Mouse (Mus musculus) myocyte (in vitro differentiated cells): ENCODE measurements around the gene Farsb.

Experiments used
- E2F4 ChIP-seq: IDR thresholded peaks from one replicate; pipeline ENCODE4 v1.6.1; 2011; ENCODE audit warnings: mild to moderate bottlenecking, control low read depth, moderate library complexity; ENCODE audit not compliant: insufficient read depth
- MAX ChIP-seq: IDR thresholded peaks from one replicate; pipeline ENCODE4 v1.6.1; 2011; ENCODE audit warnings: low read depth, mild to moderate bottlenecking, control low read depth
- POLR2A ChIP-seq: IDR thresholded peaks from one replicate; pipeline ENCODE4 v1.6.1; 2011; ENCODE audit warnings: low read depth, mild to moderate bottlenecking, control low read depth, moderate library complexity; ENCODE audit not compliant: insufficient read length
- TCF12 ChIP-seq: IDR thresholded peaks from one replicate; pipeline ENCODE4 v1.6.1; 2011; ENCODE audit warnings: mild to moderate bottlenecking, control low read depth; ENCODE audit not compliant: poor library complexity, insufficient read depth, severe bottlenecking
- TCF3 ChIP-seq: IDR thresholded peaks from one replicate; pipeline ENCODE4 v1.6.1; 2011; ENCODE audit warnings: low read depth, control low read depth; ENCODE audit not compliant: insufficient read length

DNA sequence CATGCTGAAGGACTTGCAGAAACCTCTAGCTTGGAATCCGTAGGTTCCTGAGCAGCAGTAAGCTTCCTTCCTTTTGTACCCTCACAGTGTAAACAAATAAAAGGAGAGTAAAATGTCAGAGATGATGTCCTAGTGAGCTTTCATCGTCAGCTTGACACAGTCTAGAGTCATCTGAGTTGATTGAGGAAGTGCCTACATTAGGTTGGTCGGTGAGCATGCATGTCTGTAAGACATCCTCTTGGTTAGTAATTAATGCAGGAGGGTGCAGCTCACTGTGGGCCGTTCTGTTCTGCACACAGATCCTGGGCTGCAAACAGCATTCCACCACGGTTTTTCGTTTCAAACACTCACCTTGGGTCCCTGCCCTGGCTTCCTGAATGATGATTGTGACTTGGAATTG lies 118.6 kb downstream of the Farsb start:
- TF ChIP-seq E2F4 (no peak), MAX (no peak), TCF12 (no peak), POLR2A (no peak), TCF3 (no peak)
